Mouse (Mus musculus): ENCODE data around the gene Naa11. TPM values are rescaled to one million over a fixed set of nuclear protein-coding genes. Genes with fewer than 3 reads are reported as not detected.

Gene Naa11
- total and polyA plus RNA-seq, 3 experiments: not detected

DNA sequence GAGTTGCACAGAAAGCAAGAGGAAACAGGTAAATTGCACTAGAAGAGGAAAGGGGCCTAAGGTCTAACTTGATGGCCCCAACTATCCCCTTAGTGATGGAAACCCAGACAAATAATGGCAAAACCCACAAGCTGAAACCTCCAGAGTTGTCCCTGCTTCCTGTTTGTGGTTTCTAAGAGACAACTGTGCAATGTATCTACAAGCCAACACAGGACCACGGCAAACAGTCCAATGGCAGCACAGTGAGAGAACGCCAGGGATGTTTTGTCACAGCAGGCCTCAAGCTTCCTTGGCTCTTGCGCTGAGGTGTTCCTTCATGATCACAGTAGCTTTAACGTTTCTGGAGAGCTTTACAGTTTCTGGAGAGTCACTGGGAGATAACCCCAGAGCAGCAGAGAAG, 7.8 kb downstream of the Naa11 start:
- Histone ChIP-seq H3K9ac (ENCODE audit: insufficient read depth, low read depth) (no peak overlapping the region), H3K9me3 (replicated peaks; ENCODE audit: low read length) (no peaks in the 10 kb centered on the region), H3K27ac (ENCODE audit: insufficient read depth, low read depth) (no peak overlapping the region), H3K4me3 (replicated peaks in 1 of 3; ENCODE audit: low read depth in 2 of 3, low read length in 2 of 3, poor library complexity in 1 of 3) (no peak overlapping the region), H3K4me1 (ENCODE audit: control insufficient read depth in 1 of 2, insufficient read depth in 2 of 2) (peaks cover 0 to 12% of the 10 kb centered on the region in 2 experiments; a peak in 2 of 4 replicates), H3K36me3 (replicated peaks in 1 of 2; ENCODE audit: control insufficient read depth in 1 of 2, insufficient read depth in 1 of 2, low read length in 1 of 2) (no peaks in the 10 kb centered on the region), H3K4me2 (ENCODE audit: insufficient read depth, low read depth, poor library complexity, severe bottlenecking) (no peak overlapping the region), H3K27me3 (replicated peaks) (no peaks in the 10 kb centered on the region), H3K79me2 (replicated peaks; ENCODE audit: control insufficient read depth, extremely low read depth, insufficient read depth, poor library complexity, severe bottlenecking) (no peaks in the 10 kb centered on the region)
- in situ Hi-C loops (cut with MboI; ENCODE audit: low pct_ligation_motif_present, low pct_unique_long_range_greater_than_20kb, low sequenced_read_pairs) (no loop called here), dilution Hi-C loops (cut with MboI; ENCODE audit: extremely low pct_ligation_motif_present, extremely low pct_unique_long_range_greater_than_20kb, low sequenced_read_pairs) (no loop called here)
- no peak for TF ChIP-seq BHLHE40 (IDR thresholded peaks at IDR 0.05; ENCODE audit: low read depth, low read length)
- no peak for TF ChIP-seq POLR2AphosphoS2 (IDR thresholded peaks at IDR 0.05; ENCODE audit: low read depth, low read length)
- TF ChIP-seq USF1 (IDR thresholded peaks at IDR 0.05; ENCODE audit: low read depth, low read length): no peak
- no peak for TF ChIP-seq NELFE (IDR thresholded peaks at IDR 0.05; ENCODE audit: low read depth, low read length)
- no peak for TF ChIP-seq MEF2A (IDR thresholded peaks at IDR 0.05; ENCODE audit: borderline replicate concordance, low read depth, low read length)
- no peak for TF ChIP-seq ZKSCAN1 (IDR thresholded peaks at IDR 0.05; ENCODE audit: borderline replicate concordance, low read depth, low read length)
- TF ChIP-seq ELF1 (IDR thresholded peaks at IDR 0.05; ENCODE audit: low read depth, low read length): no peak
- TF ChIP-seq HCFC1 (IDR thresholded peaks at IDR 0.05; ENCODE audit: low read depth, low read length): no peak
- TF ChIP-seq MAZ (IDR thresholded peaks at IDR 0.05; ENCODE audit: low read depth, low read length): no peak
- TF ChIP-seq IRF4 (IDR thresholded peaks at IDR 0.05; ENCODE audit: low read depth, low read length): no peak
- TF ChIP-seq NRF1 (IDR thresholded peaks at IDR 0.05; ENCODE audit: low read depth, low read length): no peak
- TF ChIP-seq CHD2 (IDR thresholded peaks at IDR 0.05; ENCODE audit: low read length): no peak
- TF ChIP-seq MXI1 (IDR thresholded peaks at IDR 0.05; ENCODE audit: low read depth, low read length): no peak
- no peak for TF ChIP-seq E2F4 (IDR thresholded peaks at IDR 0.05; ENCODE audit: insufficient replicate concordance, low read depth, low read length)
- no peak for TF ChIP-seq CTCF (conservative IDR thresholded peaks at IDR 0.05 in 1 of 2, IDR thresholded peaks at IDR 0.05 in 1 of 2; ENCODE audit: low read depth in 2 of 2, low read length in 2 of 2)
- TF ChIP-seq RCOR1 (conservative IDR thresholded peaks at IDR 0.05; ENCODE audit: low read depth, low read length): no peak
- TF ChIP-seq JUND (conservative IDR thresholded peaks at IDR 0.05; ENCODE audit: low read depth, low read length): no peak
- TF ChIP-seq PAX5 (IDR thresholded peaks at IDR 0.05; ENCODE audit: low read length): no peak
- peak; percentile 27 for DNase-seq (ENCODE audit: extremely low read depth)

GRCm38 (mm10) chr5:97382548-97383222, 9.5 kb downstream of the Naa11 start:
- H3K4me2 ChIP-seq (ENCODE audit: insufficient read depth, low read depth, poor library complexity, severe bottlenecking): no peak overlapping the region
- H3K36me3 ChIP-seq (replicated peaks in 1 of 2; ENCODE audit: control insufficient read depth in 1 of 2, insufficient read depth in 1 of 2, low read length in 1 of 2): no peaks in the 10 kb centered on the region
- peaks cover 0 to 12% of the 10 kb centered on the region in 2 experiments; a peak in 2 of 4 replicates for H3K4me1 ChIP-seq (ENCODE audit: control insufficient read depth in 1 of 2, insufficient read depth in 2 of 2)
- no peak overlapping the region for H3K4me3 ChIP-seq (replicated peaks in 1 of 3; ENCODE audit: low read depth in 2 of 3, low read length in 2 of 3, poor library complexity in 1 of 3)
- no peak overlapping the region for H3K27ac ChIP-seq (ENCODE audit: insufficient read depth, low read depth)
- no peak for TF ChIP-seq CHD1 (IDR thresholded peaks at IDR 0.05; ENCODE audit: low read depth, low read length)
- no peak for TF ChIP-seq MEF2A (IDR thresholded peaks at IDR 0.05; ENCODE audit: borderline replicate concordance, low read depth, low read length)
- no peak for TF ChIP-seq BHLHE40 (IDR thresholded peaks at IDR 0.05; ENCODE audit: low read depth, low read length)
- TF ChIP-seq POLR2AphosphoS2 (IDR thresholded peaks at IDR 0.05; ENCODE audit: low read depth, low read length): no peak
- no peak for TF ChIP-seq USF1 (IDR thresholded peaks at IDR 0.05; ENCODE audit: low read depth, low read length)
- TF ChIP-seq JUN (IDR thresholded peaks at IDR 0.05; ENCODE audit: insufficient read depth, low read depth, low read length): no peak
- no peak for TF ChIP-seq IRF4 (IDR thresholded peaks at IDR 0.05; ENCODE audit: low read depth, low read length)
- no peak for TF ChIP-seq ZMIZ1 (IDR thresholded peaks at IDR 0.05; ENCODE audit: low read depth, low read length)
- TF ChIP-seq TCF12 (IDR thresholded peaks at IDR 0.05; ENCODE audit: low read depth, low read length): no peak
- no peak for TF ChIP-seq HCFC1 (IDR thresholded peaks at IDR 0.05; ENCODE audit: low read depth, low read length)
- no peak for TF ChIP-seq SMC3 (IDR thresholded peaks at IDR 0.05; ENCODE audit: low read depth, low read length)
- no peak for TF ChIP-seq POLR2A (IDR thresholded peaks at IDR 0.05; ENCODE audit: low read depth, low read length)
- no peaks in the 10 kb centered on the region for H3K27me3 ChIP-seq (replicated peaks)
- no peak overlapping the region for H3K9ac ChIP-seq (ENCODE audit: insufficient read depth, low read depth)
- dilution Hi-C loops (cut with MboI; ENCODE audit: extremely low pct_ligation_motif_present, extremely low pct_unique_long_range_greater_than_20kb, low sequenced_read_pairs) (no loop called here), in situ Hi-C loops (cut with MboI; ENCODE audit: low pct_ligation_motif_present, low pct_unique_long_range_greater_than_20kb, low sequenced_read_pairs) (no loop called here)
- no peaks in the 10 kb centered on the region for H3K9me3 ChIP-seq (replicated peaks; ENCODE audit: low read length)
- DNase-seq (ENCODE audit: extremely low read depth): no peak
- no peaks in the 10 kb centered on the region for H3K79me2 ChIP-seq (replicated peaks; ENCODE audit: control insufficient read depth, extremely low read depth, insufficient read depth, poor library complexity, severe bottlenecking)
